Mouse (Mus musculus): ENCODE measurements around the gene Rassf5. TPM values are rescaled to one million over a fixed set of nuclear protein-coding genes. Genes with fewer than 3 reads are reported as not detected.

The Rassf5 gene
- polyA plus RNA-seq, 1 experiment from 2014 or later = 1.00 TPM

DNA sequence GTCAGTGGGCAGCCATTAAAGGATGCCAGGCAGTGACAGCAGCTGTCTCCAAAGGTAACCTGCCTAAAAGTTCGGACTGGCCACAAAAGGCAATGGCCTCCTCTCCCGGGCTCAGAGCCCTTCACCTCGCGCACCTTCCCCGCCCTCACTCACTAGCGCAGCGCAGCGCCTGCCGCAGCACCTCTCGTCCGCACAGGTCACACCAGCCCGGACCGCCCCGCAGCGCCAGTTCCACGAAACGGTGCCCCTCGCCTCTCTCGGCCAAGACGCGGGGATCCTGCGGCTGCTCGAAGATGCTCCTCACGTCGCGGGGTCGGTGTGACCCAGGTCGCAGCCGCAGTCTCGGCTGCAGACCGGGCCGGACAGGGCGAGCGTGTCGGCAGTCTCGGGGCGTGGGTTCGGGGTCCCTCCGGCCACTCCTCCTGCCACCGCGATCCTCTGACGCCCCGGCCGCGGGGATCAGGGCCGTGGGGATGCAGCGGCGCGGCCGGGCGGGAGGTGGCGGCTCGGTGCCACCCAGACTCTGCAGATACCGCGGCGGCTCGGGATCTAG, 446 bp downstream of the Rassf5 start:
- DNase-seq (ENCODE audit: low spot score, missing footprints) (peak; percentile 95), ATAC-seq (ENCODE audit: low FRiP score) (peak; percentile 25)
- Histone ChIP-seq H3K27me3 (ENCODE audit: control insufficient read depth, insufficient read depth, low read length) (peaks cover 31% of the 10 kb centered on the region), H3K9me3 (ENCODE audit: control insufficient read depth, low read length) (no peaks in the 10 kb centered on the region), H3K9ac (ENCODE audit: low read length) (peak overlapping the region; percentile 62), H3K36me3 (ENCODE audit: control insufficient read depth, insufficient read depth, low read length) (no peaks in the 10 kb centered on the region), H3K4me3 (ENCODE audit: low read depth, low read length) (peak overlapping the region; percentile 64), H3K4me2 (peak overlapping the region; percentile 98), H3K27ac (ENCODE audit: low read depth, low read length) (no peak overlapping the region), H3K4me1 (ENCODE audit: control insufficient read depth, insufficient read depth, low read length) (peaks cover 13% of the 10 kb centered on the region)
- WGBS = under 1% methylated on average over 57 of the region's 57 CpGs

DNA sequence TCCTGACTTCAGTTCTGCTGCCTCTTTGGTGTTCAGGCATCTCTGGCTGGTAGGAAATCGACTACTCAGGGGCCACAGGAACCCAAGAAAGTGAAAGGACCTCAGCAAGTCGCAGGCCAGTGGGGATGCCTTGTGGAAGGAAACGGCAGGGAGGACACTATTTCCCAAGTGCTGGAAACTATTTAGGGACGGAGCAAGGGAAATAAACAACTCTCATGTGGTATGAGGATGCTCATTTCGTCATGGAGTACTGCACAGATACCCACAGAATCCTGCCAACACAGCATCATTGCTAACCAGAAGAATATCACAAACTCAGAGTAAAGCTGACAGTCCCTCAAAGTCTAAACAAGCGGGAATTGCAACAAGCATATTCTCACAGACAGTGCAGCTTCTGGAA, 2.1 kb downstream of the Rassf5 start:
- Histone ChIP-seq H3K9me3 (ENCODE audit: control insufficient read depth, low read length) (no peaks in the 10 kb centered on the region), H3K36me3 (ENCODE audit: control insufficient read depth, insufficient read depth, low read length) (no peaks in the 10 kb centered on the region), H3K9ac (ENCODE audit: low read length) (no peak overlapping the region), H3K27me3 (ENCODE audit: control insufficient read depth, insufficient read depth, low read length) (peaks cover 33% of the 10 kb centered on the region), H3K4me2 (no peak overlapping the region), H3K4me3 (ENCODE audit: low read depth, low read length) (no peak overlapping the region), H3K27ac (ENCODE audit: low read depth, low read length) (no peak overlapping the region), H3K4me1 (ENCODE audit: control insufficient read depth, insufficient read depth, low read length) (peaks cover 13% of the 10 kb centered on the region)
- WGBS = 66% methylated on average over 6 of the region's 6 CpGs
- DNase-seq (ENCODE audit: low spot score, missing footprints) (peak; percentile 84), ATAC-seq (ENCODE audit: low FRiP score) (no peak)

DNA sequence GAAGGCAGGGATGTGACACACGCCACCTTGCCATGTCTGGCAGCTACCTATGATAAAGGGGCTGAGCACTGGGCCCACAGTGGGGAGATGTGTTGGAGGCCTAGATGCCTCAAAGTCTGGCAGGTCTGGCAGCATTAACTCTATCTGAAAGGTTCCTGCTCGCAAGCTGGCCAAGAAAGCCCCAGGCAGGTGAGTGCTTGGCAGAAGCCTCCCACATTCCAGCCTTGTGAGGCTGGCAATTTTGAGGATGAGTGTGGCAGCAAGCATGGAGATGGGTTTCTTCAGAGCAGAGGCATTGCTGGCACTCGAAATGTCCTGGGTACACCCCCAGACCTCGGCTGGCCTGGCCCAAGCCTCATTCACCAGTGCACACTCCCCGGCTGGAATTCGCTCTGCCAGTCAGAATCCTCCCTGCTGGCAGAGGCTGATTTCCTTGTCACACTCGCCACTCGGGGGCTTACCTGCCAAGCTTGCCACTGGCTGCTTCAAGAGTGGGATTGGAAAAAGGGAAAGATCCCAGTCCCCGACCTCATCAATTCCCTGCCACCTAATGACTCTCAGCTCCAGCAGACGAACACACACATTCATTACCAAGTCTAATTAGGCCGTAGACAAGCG, 5.4 kb downstream of the Rassf5 start:
- Histone ChIP-seq H3K4me1 (ENCODE audit: control insufficient read depth, insufficient read depth, low read length) (peaks cover 3% of the 10 kb centered on the region), H3K4me2 (no peak overlapping the region), H3K27me3 (ENCODE audit: control insufficient read depth, insufficient read depth, low read length) (peaks cover 21% of the 10 kb centered on the region), H3K27ac (ENCODE audit: low read depth, low read length) (no peak overlapping the region), H3K4me3 (ENCODE audit: low read depth, low read length) (no peak overlapping the region), H3K9me3 (ENCODE audit: control insufficient read depth, low read length) (no peaks in the 10 kb centered on the region), H3K9ac (ENCODE audit: low read length) (no peak overlapping the region), H3K36me3 (ENCODE audit: control insufficient read depth, insufficient read depth, low read length) (no peaks in the 10 kb centered on the region)
- 64% methylated on average over 12 of the region's 12 CpGs for WGBS
- ATAC-seq (ENCODE audit: low FRiP score) (no peak), DNase-seq (ENCODE audit: low spot score, missing footprints) (peak; percentile 69)

DNA sequence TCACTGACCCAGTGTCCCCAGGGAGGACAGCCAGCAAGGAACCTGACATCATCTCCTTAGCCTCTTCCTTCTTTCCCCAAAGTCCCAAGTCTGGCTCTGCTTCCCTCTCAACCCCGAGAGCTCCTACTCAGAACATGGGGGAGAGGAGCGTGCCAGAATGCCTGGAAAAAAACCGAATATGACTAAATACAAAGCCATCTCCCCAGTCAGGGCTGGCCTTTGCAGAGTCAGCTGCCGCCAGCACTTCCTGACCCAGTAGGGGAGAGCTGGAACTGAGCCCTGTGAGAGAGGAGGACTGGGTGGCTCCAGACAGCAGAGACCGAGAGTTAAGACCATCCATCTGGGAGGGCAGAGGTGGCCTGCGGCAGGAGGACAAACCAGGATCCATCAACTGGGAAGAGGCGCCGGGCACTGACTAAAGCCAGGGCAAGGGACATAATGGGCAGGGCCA, 6.1 kb downstream of the Rassf5 start:
- Histone ChIP-seq H3K4me2 (no peak overlapping the region), H3K9me3 (ENCODE audit: control insufficient read depth, low read length) (no peaks in the 10 kb centered on the region), H3K27ac (ENCODE audit: low read depth, low read length) (no peak overlapping the region), H3K9ac (ENCODE audit: low read length) (no peak overlapping the region), H3K4me1 (ENCODE audit: control insufficient read depth, insufficient read depth, low read length) (no peaks in the 10 kb centered on the region), H3K36me3 (ENCODE audit: control insufficient read depth, insufficient read depth, low read length) (no peaks in the 10 kb centered on the region), H3K27me3 (ENCODE audit: control insufficient read depth, insufficient read depth, low read length) (peaks cover 14% of the 10 kb centered on the region), H3K4me3 (ENCODE audit: low read depth, low read length) (no peak overlapping the region)
- 77% methylated on average over 8 of the region's 8 CpGs for WGBS
- DNase-seq (ENCODE audit: low spot score, missing footprints) (peak; percentile 76), ATAC-seq (ENCODE audit: low FRiP score) (no peak)

DNA sequence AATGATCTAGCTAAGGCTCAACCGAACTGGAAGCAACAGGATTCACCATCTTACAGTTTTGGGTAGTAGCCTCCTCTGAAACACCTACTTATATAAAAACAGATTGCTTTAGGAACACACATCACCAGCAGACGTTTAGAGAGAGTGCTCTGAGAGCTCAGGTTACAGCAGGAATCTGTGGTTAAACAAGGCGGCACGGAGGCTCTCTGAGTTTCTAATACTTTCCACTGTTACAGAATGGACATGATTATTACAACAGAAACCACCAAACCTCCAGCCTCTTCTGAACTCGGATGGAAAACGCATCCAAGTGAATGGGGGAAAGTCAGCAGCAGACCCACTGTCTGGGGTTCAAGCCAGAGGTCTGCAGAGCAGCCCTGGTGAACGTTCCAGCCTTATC, 9.0 kb downstream of the Rassf5 start:
- H3K9me3 ChIP-seq (ENCODE audit: control insufficient read depth, low read length) = no peaks in the 10 kb centered on the region
- no peak overlapping the region for H3K4me3 ChIP-seq (ENCODE audit: low read depth, low read length)
- 71% methylated on average over 7 of the region's 7 CpGs for WGBS
- H3K4me2 ChIP-seq = no peak overlapping the region
- no peaks in the 10 kb centered on the region for H3K36me3 ChIP-seq (ENCODE audit: control insufficient read depth, insufficient read depth, low read length)
- H3K27me3 ChIP-seq (ENCODE audit: control insufficient read depth, insufficient read depth, low read length) = peaks cover 2% of the 10 kb centered on the region
- no peaks in the 10 kb centered on the region for H3K4me1 ChIP-seq (ENCODE audit: control insufficient read depth, insufficient read depth, low read length)
- ATAC-seq (ENCODE audit: low FRiP score) (no peak), DNase-seq (ENCODE audit: low spot score, missing footprints) (peak; percentile 49)
- no peak overlapping the region for H3K9ac ChIP-seq (ENCODE audit: low read length)
- no peak overlapping the region for H3K27ac ChIP-seq (ENCODE audit: low read depth, low read length)

DNA sequence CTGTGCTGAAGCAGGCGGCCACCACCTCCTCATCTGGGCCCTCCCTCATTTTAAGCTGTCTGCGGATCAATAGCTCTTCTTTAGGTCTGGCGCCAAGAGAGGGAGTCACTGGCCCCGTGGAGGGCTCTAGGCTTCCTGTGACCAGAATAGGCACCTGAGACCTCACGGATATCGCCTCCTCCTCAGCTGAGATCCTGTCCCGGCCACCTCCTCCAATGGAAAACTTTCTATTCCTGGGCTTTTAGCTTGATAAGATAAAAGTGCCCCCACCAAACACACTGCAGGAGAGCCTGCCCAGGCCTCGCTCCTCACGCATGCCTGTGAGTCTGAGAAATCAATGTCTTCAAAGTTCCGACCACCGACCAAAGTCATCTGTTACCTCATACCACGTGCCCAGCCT, 11.5 kb downstream of the Rassf5 start:
- WGBS = 67% methylated on average over 12 of the region's 12 CpGs

DNA sequence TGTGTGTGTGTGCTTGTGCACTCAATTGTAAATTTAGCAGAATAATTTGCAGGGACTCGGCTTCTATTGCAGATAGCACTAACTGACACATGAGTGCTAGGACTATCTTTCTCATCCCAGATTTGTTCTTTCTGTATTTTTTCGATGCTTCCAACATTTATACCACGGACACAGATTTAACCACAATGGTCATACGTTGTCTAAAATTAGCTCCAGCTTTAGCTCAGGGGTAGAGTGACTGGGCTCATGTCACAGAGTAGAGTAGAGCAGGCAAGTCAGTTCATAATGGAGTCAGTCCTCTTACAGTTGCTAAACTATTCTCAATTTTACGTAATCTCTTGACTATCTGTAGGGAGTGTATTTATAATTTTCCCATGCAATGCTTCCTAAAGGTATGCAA, 16.4 kb downstream of the Rassf5 start:
- WGBS = 85% methylated on average over 5 of the region's 5 CpGs

More for the DNA sequence above, 11.5 kb downstream of the Rassf5 start:
- Histone ChIP-seq H3K9me3 (ENCODE audit: control insufficient read depth, low read length) (no peaks in the 10 kb centered on the region), H3K27me3 (ENCODE audit: control insufficient read depth, insufficient read depth, low read length) (no peaks in the 10 kb centered on the region), H3K9ac (ENCODE audit: low read length) (no peak overlapping the region), H3K4me1 (ENCODE audit: control insufficient read depth, insufficient read depth, low read length) (no peaks in the 10 kb centered on the region), H3K27ac (ENCODE audit: low read depth, low read length) (no peak overlapping the region), H3K36me3 (ENCODE audit: control insufficient read depth, insufficient read depth, low read length) (no peaks in the 10 kb centered on the region), H3K4me2 (no peak overlapping the region), H3K4me3 (ENCODE audit: low read depth, low read length) (no peak overlapping the region)
- no peak for ATAC-seq (ENCODE audit: low FRiP score)
- DNase-seq (ENCODE audit: low spot score, missing footprints) = peak; percentile 33

DNA sequence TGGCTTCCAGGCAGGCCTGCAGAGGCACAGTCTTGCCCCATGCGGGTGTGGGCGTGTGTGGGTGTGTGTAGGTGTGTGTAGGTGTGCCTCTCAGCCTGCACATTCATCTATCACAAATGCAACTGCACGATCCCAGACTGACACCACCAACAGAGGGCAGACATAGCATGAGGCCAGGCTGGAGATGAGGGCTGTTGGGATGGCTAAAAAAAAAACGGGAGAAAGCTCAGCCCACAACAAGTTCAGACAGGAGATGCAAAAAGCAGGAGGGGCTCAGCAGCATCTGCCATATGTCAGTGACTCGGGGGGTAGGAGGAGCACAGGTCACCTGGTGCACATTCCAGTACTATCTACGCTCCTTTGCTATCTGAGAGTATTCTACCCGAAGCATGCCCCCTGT, 16.8 kb downstream of the Rassf5 start:
- DNase-seq (ENCODE audit: low spot score, missing footprints) = peak; percentile 2
- no peaks in the 10 kb centered on the region for H3K9me3 ChIP-seq (ENCODE audit: control insufficient read depth, low read length)
- no peak overlapping the region for H3K9ac ChIP-seq (ENCODE audit: low read length)
- no peaks in the 10 kb centered on the region for H3K27me3 ChIP-seq (ENCODE audit: control insufficient read depth, insufficient read depth, low read length)
- no peak overlapping the region for H3K27ac ChIP-seq (ENCODE audit: low read depth, low read length)
- H3K4me3 ChIP-seq (ENCODE audit: low read depth, low read length) = no peak overlapping the region
- no peak overlapping the region for H3K4me2 ChIP-seq
- no peaks in the 10 kb centered on the region for H3K4me1 ChIP-seq (ENCODE audit: control insufficient read depth, insufficient read depth, low read length)
- WGBS = 75% methylated on average over 7 of the region's 7 CpGs
- H3K36me3 ChIP-seq (ENCODE audit: control insufficient read depth, insufficient read depth, low read length) = no peaks in the 10 kb centered on the region
- ATAC-seq (ENCODE audit: low FRiP score) = no peak

More for the DNA sequence above, 16.4 kb downstream of the Rassf5 start:
- Histone ChIP-seq H3K4me2 (no peak overlapping the region), H3K36me3 (ENCODE audit: control insufficient read depth, insufficient read depth, low read length) (no peaks in the 10 kb centered on the region), H3K9ac (ENCODE audit: low read length) (no peak overlapping the region), H3K27ac (ENCODE audit: low read depth, low read length) (no peak overlapping the region), H3K9me3 (ENCODE audit: control insufficient read depth, low read length) (no peaks in the 10 kb centered on the region), H3K27me3 (ENCODE audit: control insufficient read depth, insufficient read depth, low read length) (no peaks in the 10 kb centered on the region), H3K4me1 (ENCODE audit: control insufficient read depth, insufficient read depth, low read length) (no peaks in the 10 kb centered on the region), H3K4me3 (ENCODE audit: low read depth, low read length) (no peak overlapping the region)
- ATAC-seq (ENCODE audit: low FRiP score) (no peak), DNase-seq (ENCODE audit: low spot score, missing footprints) (peak; percentile 76)

DNA sequence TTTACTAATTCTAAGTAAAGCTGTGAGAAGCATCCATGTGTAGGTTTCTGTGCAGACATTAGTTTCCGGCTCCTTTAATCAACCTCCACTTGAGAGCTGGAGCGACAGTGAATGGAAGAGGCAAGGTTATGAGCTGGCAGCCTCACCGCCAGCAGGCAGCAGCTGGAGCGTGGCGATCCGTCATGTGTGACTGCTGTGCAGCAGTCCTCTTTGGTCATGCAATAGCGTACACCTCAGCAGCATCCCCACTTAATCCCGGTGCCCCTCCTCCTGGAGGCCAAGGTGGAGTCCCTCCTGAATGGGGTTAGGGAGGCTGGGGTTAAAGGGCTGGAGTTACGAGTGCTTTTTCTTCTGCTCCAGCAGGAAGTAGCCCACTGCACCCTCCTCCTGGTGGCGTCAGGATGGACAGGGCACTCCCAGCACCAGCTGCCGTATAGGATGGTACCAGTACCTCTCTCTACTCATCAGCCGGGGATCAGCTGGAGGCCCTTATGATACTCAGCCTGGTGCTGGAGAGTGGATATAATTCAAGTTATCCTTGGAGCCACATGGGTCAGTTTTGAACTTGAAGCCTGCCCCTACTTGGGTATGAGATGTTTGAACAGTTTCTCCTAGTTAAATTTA, 20.1 kb downstream of the Rassf5 start:
- Histone ChIP-seq H3K4me3 (ENCODE audit: low read depth, low read length) (no peak overlapping the region), H3K36me3 (ENCODE audit: control insufficient read depth, insufficient read depth, low read length) (no peaks in the 10 kb centered on the region), H3K4me2 (no peak overlapping the region), H3K27ac (ENCODE audit: low read depth, low read length) (no peak overlapping the region), H3K4me1 (ENCODE audit: control insufficient read depth, insufficient read depth, low read length) (no peaks in the 10 kb centered on the region), H3K9me3 (ENCODE audit: control insufficient read depth, low read length) (no peaks in the 10 kb centered on the region), H3K9ac (ENCODE audit: low read length) (no peak overlapping the region), H3K27me3 (ENCODE audit: control insufficient read depth, insufficient read depth, low read length) (no peaks in the 10 kb centered on the region)
- peak; percentile 82 for DNase-seq (ENCODE audit: low spot score, missing footprints)
- 53% methylated on average over 12 of the region's 12 CpGs for WGBS
- 0 out of 2 replicates have a peak, but pooled peaks have one; percentile 54 for ATAC-seq (ENCODE audit: low FRiP score)

Data from midbrain, embryonic 11.5 days (tissue).